Mouse (Mus musculus) hindbrain, postnatal 0 days (tissue): Measurements from ENCODE around the gene Tgm2. TPM values are rescaled to one million over a fixed set of nuclear protein-coding genes. Genes with fewer than 3 reads are reported as not detected.
A peak's percentile ranks its signal among the peaks of the same experiment; 100 is the strongest.

Experiments
- ATAC-seq: fragments of 200-750 bp; cut with Nextera tagmentation; 2 replicates; pipeline ENCODE4 v1.8.0; 2017; ENCODE audit warnings: mild to moderate bottlenecking, moderate TSS enrichment, moderate library complexity
- DNase-seq: peaks from one replicate; pipeline ENCODE4 v3.0.0-alpha.2; 2015; ENCODE audit warnings: low spot score
- H3K27ac ChIP-seq: fragments of 300-500 bp; sonication (generic); 2 replicates; pipeline ENCODE4 v1.5.1; 2014; ENCODE audit warnings: mild to moderate bottlenecking
- H3K27me3 ChIP-seq: fragments of 300-500 bp; sonication (generic); 2 replicates; pipeline ENCODE4 v1.6.1; 2014; ENCODE audit warnings: low read length, mixed read lengths; ENCODE audit not compliant: insufficient read depth
- H3K36me3 ChIP-seq: fragments of 300-500 bp; sonication (generic); 2 replicates; pipeline ENCODE4 v1.6.1; 2014; ENCODE audit warnings: low read length, mixed read lengths; ENCODE audit not compliant: insufficient read depth
- H3K4me1 ChIP-seq: fragments of 300-500 bp; sonication (generic); 2 replicates; pipeline ENCODE4 v1.6.1; 2014; ENCODE audit warnings: antibody characterized with exemption, low read length, mixed read lengths; ENCODE audit not compliant: insufficient read depth
- H3K4me2 ChIP-seq: fragments of 300-500 bp; sonication (generic); 2 replicates; pipeline ENCODE4 v1.6.1; 2014; ENCODE audit warnings: low read depth, mild to moderate bottlenecking, low read length, moderate library complexity, mixed read lengths
- H3K4me3 ChIP-seq: fragments of 300-500 bp; sonication (generic); 2 replicates; pipeline ENCODE4 v1.5.1; 2014; ENCODE audit warnings: low read length
- H3K9ac ChIP-seq: fragments of 300-500 bp; sonication (generic); replicated peaks from 2 replicates; pipeline ENCODE4 v1.6.1; 2014; ENCODE audit warnings: mild to moderate bottlenecking, low read length, moderate library complexity, mixed read lengths
- H3K9me3 ChIP-seq: fragments of 300-500 bp; sonication (generic); 2 replicates; pipeline ENCODE4 v1.6.1; 2016; ENCODE audit warnings: low read length, mixed read lengths
- CTCF ChIP-seq: IDR thresholded peaks from 2 replicates; pipeline ENCODE4 v1.5.1; 2016; ENCODE audit warnings: antibody characterized with exemption, control low read depth, low read depth
- WGBS: fragments of 180-500 bp; shearing (Covaris S2); extraction: QIAGEN DNeasy Blood & Tissue Kit; methylation state at CpG from one replicate; pipeline ENCODE4 v1.1.7; 2014; 5-methylcytosine and 5-hydroxymethylcytosine counted together
- polyA plus RNA-seq: library from polyadenylated mRNA; unstranded; fragments of >200 nt; fragmentation: Nextera tagmentation; extraction: Ambion mirVana; gene quantifications from 2 replicates; pipeline ENCODE4 v1.2.1, GENCODE M21; 2015
- total RNA-seq: library from RNA; depleted of rRNA; stranded (reverse); fragments of >200 nt; gene quantifications from 2 replicates; pipeline ENCODE4 v1.2.3, GENCODE M21; 2014

The Tgm2 gene
- total and polyA plus RNA-seq, 2 experiments from 2014 or later: 7.1 to 14.4 TPM

DNA sequence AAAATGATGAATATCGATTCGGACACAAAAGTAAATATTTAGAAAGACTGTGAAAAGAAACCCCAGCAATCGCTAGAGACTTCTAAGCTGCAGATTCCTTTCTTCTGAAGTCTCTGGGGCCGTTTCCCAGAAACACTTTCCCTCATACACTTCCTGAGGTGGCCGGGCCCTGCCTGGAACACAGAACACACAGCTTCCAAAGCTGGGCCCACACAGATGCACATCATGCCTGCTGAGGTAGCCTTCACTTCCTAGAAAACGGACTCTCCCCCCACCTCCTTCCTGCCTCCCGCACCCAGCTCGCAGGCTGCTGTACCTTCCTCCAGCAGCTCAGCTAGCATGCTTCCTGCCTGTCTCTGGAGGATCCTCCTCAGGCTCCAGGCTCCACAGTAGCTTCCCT, 36.7 kb downstream of the Tgm2 start:
- Histone ChIP-seq H3K27me3 (no peaks in the 10 kb centered on the region), H3K4me1 (no peaks in the 10 kb centered on the region), H3K9ac (no peak overlapping the region), H3K27ac (no peak overlapping the region), H3K4me2 (no peak overlapping the region), H3K4me3 (no peak overlapping the region), H3K9me3 (no peaks in the 10 kb centered on the region), H3K36me3 (no peaks in the 10 kb centered on the region)
- no peak for TF ChIP-seq CTCF
- 65% methylated on average over 8 of the region's 8 CpGs for WGBS
- ATAC-seq (no peak), DNase-seq (no peak)

DNA sequence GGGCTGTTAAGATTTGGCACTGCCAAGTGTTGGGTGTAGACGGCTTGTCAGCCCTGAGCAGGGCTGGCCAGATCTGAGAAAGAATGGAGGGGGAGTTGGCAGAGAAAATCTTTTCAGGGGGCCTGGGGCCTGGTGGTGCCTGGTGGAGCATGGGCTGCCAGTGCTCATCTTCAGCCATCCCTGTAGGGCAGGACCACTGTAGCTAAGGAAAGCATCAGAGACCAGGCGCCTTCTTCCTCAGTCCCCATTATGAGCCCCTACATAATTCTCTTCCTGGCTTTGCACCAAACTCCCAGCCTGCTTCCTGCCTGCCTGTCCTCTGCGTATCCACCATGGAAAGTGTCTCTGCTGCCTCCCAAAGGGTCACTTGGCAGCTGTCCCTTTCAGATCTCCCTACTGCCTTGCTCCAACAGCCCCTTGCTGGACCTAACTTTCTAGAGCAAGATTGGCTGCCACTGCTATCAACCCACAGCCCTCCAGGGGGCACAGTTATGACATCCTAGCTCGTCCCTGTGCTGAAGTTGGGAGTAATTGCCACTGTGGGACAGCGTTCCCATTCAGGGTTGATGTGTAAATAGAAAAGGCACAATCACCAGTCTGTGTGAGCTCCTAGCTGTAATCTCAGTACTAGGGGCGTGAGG, 39.2 kb downstream of the Tgm2 start:
- DNase-seq: peak; percentile 80
- WGBS: 26% methylated on average over 6 of the region's 6 CpGs

DNA sequence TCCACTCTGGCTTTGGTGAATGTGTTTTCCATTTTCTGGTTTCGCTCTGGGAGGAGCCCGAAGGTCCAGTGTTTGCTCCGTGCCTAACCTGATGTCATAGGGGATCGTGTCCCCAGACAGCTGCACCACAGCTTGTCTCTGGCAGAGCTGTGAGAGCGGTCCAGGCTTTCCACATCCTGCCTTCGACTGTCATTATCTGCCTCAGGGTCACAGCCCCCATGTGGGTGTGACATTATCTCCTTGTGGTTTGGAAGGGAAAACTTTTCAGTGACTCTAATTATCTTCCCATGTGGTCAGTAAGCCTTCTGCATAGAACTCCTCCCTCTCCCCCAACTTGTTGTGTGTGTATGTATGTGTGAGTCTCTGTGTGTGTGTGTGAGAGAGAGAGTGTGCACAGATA, 40.6 kb downstream of the Tgm2 start:
- DNase-seq (no peak), ATAC-seq (no peak)
- no peak overlapping the region for H3K4me2 ChIP-seq
- WGBS: 87% methylated on average over 6 of the region's 6 CpGs
- H3K4me1 ChIP-seq: no peaks in the 10 kb centered on the region
- H3K4me3 ChIP-seq: no peak overlapping the region
- H3K36me3 ChIP-seq: no peaks in the 10 kb centered on the region
- no peak overlapping the region for H3K9ac ChIP-seq
- H3K9me3 ChIP-seq: no peaks in the 10 kb centered on the region
- TF ChIP-seq CTCF: no peak
- H3K27ac ChIP-seq: no peak overlapping the region
- no peaks in the 10 kb centered on the region for H3K27me3 ChIP-seq

More for the DNA sequence above, 39.2 kb downstream of the Tgm2 start:
- H3K4me1 ChIP-seq: no peaks in the 10 kb centered on the region
- H3K4me3 ChIP-seq: no peak overlapping the region
- no peaks in the 10 kb centered on the region for H3K36me3 ChIP-seq
- H3K27ac ChIP-seq: no peak overlapping the region
- H3K9me3 ChIP-seq: no peaks in the 10 kb centered on the region
- TF ChIP-seq CTCF: peak; percentile 75
- H3K27me3 ChIP-seq: no peaks in the 10 kb centered on the region
- ATAC-seq: peak; percentile 79
- no peak overlapping the region for H3K4me2 ChIP-seq
- H3K9ac ChIP-seq: no peak overlapping the region

DNA sequence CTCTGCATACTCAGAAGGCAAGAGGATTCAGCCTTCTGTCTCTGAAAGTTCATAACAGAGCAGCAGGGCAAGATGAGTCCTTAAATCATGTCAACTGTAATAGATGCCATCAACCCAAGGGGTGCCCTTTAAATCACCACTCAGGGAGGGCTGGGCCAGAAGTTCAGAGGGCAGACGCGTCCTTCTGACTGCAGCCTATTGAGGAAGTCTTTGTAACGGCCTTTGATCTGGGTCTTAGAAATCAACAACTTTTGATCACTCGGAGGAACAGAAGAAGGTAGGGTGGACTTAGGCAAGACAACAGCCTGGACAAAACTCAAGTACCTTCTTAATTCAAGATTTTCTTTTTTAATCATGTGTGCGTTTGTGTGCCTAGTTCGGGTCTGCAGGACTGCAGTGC, 41.3 kb downstream of the Tgm2 start:
- no peaks in the 10 kb centered on the region for H3K9me3 ChIP-seq
- no peak overlapping the region for H3K4me2 ChIP-seq
- no peaks in the 10 kb centered on the region for H3K27me3 ChIP-seq
- ATAC-seq: no peak
- H3K9ac ChIP-seq: no peak overlapping the region
- no peaks in the 10 kb centered on the region for H3K36me3 ChIP-seq
- no peaks in the 10 kb centered on the region for H3K4me1 ChIP-seq
- no peak overlapping the region for H3K4me3 ChIP-seq
- 84% methylated on average over 6 of the region's 6 CpGs for WGBS
- no peak for TF ChIP-seq CTCF
- no peak overlapping the region for H3K27ac ChIP-seq
- no peak for DNase-seq

DNA sequence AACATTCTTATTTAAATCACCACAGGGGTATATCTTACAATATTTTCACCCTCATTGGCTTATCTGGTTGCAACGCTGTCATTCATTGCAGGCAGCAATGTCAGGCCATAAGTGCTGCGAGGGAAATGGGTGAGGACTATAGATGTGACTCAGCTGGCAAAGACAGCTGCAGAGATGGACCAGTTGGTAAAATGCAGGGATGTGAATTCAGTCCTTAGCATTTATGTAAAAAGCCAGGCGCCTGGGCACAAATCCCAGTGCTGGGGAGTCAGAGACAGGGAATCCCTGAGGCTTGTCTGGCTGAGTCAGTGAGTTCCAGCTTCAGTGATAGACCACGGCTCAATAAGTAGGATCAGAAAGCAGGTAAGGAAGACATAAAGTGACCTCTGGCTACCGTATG, 44.5 kb downstream of the Tgm2 start:
- DNase-seq: no peak
- Histone ChIP-seq H3K27ac (no peak overlapping the region), H3K36me3 (no peaks in the 10 kb centered on the region), H3K4me2 (no peak overlapping the region), H3K4me3 (no peak overlapping the region), H3K27me3 (no peaks in the 10 kb centered on the region), H3K4me1 (no peaks in the 10 kb centered on the region), H3K9me3 (no peaks in the 10 kb centered on the region), H3K9ac (no peak overlapping the region)
- WGBS: 80% methylated on average over 5 of the region's 5 CpGs
- no peak for ATAC-seq
- no peak for TF ChIP-seq CTCF

DNA sequence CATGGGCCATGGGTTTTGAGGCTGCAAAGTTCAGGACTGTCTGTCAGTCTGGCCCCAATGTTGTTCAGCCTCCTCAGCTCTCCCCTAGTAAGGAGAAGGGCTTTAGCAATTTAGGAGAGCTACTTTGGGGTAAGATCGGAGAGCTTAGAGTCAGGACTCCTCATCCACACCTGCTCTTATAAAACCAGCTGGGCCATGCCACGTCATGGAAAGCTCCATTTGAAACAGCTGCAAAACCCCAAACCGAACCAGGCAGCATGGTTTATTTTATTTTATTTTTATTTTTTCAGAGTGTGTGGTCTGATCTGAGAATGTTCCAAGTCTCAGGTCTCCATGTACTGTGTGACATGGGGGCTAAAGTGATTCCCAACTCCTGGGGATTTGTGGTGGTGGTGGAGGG, 46.7 kb downstream of the Tgm2 start:
- Histone ChIP-seq H3K9ac (no peak overlapping the region), H3K36me3 (no peaks in the 10 kb centered on the region), H3K4me3 (no peak overlapping the region), H3K4me1 (0 out of 2 replicates have a peak, but pooled peaks cover 2% of the 10 kb centered on the region), H3K27me3 (no peaks in the 10 kb centered on the region), H3K4me2 (no peak overlapping the region), H3K9me3 (no peaks in the 10 kb centered on the region), H3K27ac (no peak overlapping the region)
- no peak for ATAC-seq
- WGBS: 92% methylated on average over 3 of the region's 3 CpGs
- no peak for DNase-seq
- TF ChIP-seq CTCF: no peak

DNA sequence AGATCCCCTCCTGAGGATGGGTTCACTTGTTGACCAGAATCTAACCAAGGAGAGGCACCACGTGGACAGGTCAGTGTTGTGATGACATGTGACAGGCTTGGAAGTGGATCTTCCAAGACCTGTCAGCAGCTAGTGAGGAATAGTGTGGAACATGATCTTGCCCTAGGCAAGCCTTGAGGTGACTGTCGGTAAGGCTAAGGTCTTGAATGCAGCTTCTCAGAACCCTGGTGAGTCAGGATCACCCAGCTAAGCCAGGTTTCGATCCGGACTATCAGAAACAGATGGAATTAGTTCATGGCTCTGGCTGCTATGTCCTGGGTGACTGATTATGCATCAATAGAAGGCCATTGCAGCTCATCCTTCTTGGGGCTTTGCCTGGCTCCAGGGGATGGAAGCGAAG, 47.5 kb downstream of the Tgm2 start:
- 79% methylated on average over 5 of the region's 5 CpGs for WGBS
- no peak for DNase-seq
- ATAC-seq: no peak
- H3K27ac ChIP-seq: no peak overlapping the region
- no peaks in the 10 kb centered on the region for H3K27me3 ChIP-seq
- H3K9me3 ChIP-seq: no peaks in the 10 kb centered on the region
- H3K36me3 ChIP-seq: no peaks in the 10 kb centered on the region
- H3K4me2 ChIP-seq: no peak overlapping the region
- no peak for TF ChIP-seq CTCF
- no peak overlapping the region for H3K9ac ChIP-seq
- 0 out of 2 replicates have a peak, but pooled peaks cover 6% of the 10 kb centered on the region for H3K4me1 ChIP-seq
- H3K4me3 ChIP-seq: no peak overlapping the region
